Mouse (Mus musculus) left cerebral cortex, postnatal 25 days (tissue): ENCODE results near the gene Dnase2a. TPM values are rescaled to one million over a fixed set of nuclear protein-coding genes. Genes with fewer than 3 reads are reported as not detected.
A peak's percentile ranks its signal among the peaks of the same experiment; 100 is the strongest.

Experiments used
- DNase-seq, 2 experiments: peaks; one replicate each; pipeline ENCODE4 v3.0.0; 2022; ENCODE audit warnings: low spot score in 2 of 2, mixed read lengths in 1 of 2
- intact Hi-C: fragments of 180-260 bp; cut with DNase I; formaldehyde crosslinking; loops from one replicate; pipeline ENCODE4 v1.15.1; 2025
- total RNA-seq, 2 experiments: library from RNA; stranded (reverse); gene quantifications; 2 replicates each; pipeline ENCODE4 v1.2.3; 2021

The Dnase2a gene
- total RNA-seq, 2 experiments from 2014 or later = 3.5 to 4.0 TPM

DNA sequence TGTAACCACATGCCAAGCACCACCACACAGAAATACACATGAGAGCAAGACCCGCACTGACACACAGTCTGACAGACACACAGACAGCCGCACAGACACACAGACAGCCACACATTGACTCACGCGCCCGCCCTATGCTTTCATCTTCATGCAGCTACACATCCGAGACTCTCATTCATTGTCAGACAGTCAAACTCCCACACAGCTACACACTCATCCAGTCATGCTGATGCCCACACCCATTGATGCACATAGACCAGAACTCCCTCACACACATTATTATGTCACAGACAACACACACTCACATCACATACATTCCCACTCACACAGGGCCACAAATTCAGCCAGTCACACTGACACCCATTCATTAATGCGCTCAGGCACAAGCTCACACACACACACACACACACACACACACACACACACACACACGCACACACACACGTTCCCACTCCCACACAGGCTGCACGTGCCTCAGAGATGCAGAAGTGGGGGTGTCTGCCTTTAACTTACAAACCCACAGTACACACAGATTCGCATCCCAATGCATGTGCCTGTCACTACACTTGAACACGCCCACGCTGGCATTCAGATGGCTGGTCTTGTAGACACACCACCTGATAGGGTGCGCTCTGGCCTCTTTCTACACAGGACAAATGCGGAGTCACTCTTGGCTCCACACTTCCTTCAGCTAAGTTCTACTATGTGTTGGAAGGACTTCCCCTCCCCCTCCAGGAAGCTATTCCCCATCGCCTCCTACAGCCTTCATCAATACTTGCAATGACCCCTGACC lies 25.6 kb downstream of the Dnase2a start:
- intact Hi-C loops = no loop called here
- DNase-seq = peak; percentile 42 to 80

DNA sequence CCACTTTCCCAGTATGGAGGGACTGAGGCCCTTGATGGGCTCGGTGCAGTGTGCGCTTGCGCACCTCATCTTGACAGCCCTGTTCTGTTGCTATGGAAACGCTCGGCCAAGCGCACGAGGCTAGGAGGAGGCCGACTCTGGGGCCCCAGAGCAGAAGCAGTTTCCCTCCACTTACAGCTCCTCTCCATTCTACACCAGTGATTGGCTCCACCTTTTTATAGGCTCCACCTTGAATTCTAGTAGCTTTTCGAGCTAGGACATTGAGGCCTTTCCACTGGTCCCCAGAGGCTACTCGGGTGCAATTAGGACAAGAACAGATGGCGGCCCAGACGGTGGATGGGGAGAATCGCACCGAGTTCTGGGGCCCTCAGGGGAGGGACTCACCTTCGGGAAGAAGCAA lies 26.5 kb downstream of the Dnase2a start:
- DNase-seq = peak; percentile 48 to 68
- intact Hi-C loops = no loop called here

DNA sequence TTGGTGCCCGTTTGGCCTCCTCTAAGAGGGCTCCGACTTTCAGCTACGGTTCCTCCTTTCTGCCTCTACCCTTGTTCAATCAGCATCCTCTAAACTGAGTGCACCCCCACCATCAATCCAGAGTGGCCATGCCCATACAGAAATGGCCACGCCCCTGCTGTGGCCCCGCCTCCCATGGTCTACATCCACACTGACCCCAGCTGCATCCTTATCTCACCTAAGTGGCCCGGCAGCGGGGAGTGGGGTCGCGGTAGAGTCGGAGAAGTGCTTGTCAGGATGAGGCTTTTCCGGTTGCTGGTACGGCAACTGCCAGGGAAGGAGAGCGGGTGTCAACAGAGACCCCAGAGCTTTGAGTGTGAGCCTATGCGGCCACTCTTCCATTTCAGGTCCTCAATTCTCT lies 27.1 kb downstream of the Dnase2a start:
- no peak for DNase-seq

DNA sequence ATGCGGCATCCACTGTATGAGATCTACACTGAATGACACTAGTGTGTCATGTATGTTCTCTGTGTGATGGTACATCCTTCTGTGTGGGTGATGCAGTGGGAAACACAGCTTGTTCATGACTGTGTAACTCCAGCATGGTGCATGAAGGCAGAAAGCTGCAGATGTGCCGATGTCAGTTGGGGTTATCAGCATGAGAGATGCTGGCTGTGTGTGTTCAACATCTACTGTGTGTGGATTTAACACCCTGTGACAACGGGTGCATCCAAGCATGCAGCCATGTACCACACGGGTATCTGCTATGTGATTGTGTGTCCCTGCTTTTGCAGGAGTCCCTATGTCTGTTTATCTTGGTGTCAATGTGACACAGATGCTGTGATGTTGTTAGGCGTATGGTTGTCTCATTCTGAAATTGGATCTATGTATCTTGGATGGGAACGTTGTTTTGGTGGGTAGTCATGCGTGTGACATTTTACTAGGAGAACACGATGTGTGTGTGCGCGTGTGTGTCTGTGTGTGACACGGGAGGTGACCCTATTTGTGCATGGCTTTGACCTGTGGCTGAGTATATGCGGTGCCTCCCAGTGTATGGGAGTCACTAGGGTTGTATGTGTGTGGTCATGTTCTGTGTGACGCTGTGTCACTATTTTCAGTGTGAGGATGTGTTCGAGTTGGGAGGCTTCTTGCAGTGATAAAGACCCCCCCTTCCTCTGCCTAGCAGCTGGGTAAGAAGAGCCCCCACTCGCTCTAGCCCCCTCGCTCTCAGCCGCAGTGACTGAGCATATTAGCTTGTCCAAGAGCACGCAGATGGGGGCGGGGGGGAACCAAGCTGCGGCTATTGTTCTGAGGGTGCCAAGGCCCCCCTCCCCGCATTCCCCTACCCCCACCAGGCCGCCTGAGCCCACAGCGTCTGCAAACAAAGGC lies 27.9 kb downstream of the Dnase2a start:
- intact Hi-C loops = no loop called here
- DNase-seq = no peak

More for the DNA sequence above, 27.1 kb downstream of the Dnase2a start:
- intact Hi-C loops = no loop called here

DNA sequence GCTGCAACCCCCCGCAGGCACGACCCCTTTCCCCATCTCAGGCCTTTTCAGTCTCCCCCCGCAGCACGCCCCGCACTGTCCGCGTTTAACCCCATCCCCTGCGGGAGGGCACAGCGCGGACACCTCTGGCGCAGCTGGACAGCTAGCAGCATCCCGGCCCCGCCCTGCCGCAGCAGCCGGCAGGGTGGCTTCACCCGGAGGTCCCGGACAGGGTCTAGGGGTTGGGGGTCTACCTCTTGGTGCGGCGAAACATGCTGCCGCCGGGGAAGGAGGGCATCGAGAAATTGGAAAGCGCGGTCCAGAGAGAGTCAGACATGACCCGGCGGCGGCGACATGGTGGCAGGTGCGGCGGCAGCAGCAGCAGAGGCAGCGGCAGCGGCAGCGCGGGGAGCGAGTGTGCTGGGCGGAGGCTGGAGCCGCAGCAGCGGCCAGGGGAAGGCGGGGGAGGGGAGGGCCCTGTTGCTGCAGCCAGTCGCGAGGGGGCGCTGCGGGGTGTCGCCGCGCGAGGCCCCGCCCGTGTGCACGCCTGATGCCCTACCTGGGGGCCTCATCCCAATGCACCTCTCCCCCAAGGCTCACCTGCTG lies 28.7 kb downstream of the Dnase2a start, which contains the start of gene Mast1:
TSS of gene Mast1 (minus strand) at position 398 of the 585 bp plus-strand sequence.
- peak; percentile 80 to 81 for DNase-seq
- intact Hi-C loops = no loop called here

DNA sequence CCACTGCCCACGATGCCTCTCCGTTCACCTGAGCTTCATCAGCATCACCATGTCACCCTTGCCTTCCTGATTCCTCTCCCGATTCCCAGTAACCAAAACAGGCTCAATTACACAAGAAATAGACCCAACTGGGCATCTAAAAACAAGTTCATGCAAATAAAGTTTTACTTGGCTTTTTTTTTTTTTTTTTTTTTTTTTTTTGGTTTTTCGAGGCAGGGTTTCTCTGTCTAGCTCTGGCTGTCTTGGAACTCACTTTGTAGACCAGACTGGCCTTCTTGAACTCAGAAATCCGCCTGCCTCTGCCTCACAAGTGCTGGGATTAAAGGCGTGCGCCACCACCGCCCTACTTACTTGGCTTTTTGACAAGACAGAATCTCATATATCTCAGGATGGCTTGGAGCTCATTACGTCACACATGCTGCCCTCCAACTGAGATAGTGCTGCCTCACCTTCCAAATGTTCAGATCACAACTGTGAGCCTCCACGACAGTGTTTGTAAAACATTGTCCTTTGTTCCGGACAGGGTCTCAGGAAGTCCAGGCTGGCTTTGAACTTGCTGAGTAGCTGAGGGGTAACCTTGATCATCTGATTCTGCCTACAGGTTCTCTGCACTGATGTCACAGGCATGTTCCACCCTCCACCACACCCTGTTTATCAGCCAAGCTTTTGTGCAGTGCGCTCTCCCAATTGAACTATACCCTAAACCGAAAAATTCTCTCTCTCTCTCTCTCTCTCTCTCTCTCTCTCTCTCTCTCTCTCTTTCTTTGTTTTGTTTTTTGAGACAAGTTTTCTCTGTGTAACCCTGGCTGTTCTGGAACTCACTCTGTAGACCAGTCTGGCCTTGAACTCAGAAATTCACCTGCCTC lies 29.5 kb downstream of the Dnase2a start:
- intact Hi-C loops = no loop called here

DNA sequence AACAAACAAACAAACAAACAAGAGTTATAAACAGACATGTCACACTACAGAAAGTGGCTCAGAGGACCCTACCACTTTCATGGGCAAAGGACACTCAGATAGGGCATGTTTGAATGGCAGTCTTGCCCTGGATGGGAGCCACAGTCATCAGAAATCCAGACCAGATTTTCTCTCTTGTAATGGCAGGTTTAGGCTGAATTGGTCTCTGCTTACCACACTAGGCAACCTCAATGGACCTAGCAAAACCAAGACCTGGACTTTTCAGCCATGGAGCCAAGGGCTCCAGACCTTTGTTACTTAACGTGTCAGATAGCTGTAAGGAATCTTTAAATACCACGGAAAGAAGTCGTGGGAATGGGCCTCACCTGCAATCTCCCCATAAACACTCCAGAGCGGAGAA lies 35.3 kb downstream of the Dnase2a start:
- intact Hi-C loops = no loop called here
- no peak for DNase-seq

More for the DNA sequence above, 29.5 kb downstream of the Dnase2a start:
- no peak for DNase-seq

DNA sequence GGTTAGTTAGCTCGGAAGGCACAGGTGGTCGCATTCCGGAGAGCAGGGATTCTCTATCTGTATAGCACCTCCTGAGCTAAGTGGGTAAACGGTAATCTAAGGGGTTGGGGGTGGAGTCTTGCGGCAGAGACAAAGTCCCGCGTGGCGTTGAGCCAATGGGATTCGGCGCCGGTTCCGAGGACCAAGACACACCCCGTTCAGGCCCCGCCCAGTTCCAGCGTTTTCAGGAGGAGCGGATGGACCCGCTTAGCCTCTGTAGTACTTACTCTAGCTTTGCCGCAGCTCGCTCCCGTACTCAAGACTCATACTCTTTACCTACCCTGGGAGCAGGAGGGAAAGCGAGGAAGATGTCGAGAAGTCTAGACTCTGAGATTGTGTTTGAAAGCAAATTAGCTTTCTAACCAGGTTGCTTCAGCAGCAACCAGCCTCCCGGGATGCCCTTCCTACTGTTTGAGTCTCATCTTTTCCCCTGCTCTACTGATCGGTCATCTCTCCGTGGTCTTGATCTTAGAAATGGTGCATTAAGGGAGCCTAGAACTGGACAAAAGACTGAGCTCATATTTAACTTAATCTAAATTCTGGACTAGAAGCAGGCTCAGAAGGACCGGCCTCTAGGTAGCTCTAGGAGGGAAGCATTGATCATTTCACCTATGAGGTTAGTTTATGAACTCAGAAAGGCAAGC lies 36.3 kb downstream of the Dnase2a start:
- peak; percentile 69 to 87 for DNase-seq
- intact Hi-C loops = no loop called here

DNA sequence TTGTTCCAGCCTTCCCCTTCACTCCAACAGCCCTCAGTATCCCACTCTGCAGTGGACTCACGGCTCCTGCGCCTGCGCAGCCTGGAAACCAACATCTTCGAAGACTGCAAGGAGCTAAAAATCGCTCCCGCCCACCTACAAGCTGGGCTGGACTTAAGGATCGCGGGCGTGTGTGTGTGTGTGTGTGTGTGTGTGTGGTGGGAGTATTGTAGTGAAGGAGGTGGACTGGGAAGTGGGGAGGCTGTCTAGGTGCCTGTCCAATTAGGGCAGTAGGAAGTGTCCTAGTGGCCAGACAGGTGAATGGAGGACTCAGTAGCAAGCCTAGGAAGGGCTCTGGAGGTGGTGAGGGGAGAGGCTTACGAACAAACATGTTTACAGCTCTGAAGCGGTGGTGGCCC lies 36.9 kb downstream of the Dnase2a start:
- DNase-seq = peak; percentile 83 to 94
- intact Hi-C loops = no loop called here

DNA sequence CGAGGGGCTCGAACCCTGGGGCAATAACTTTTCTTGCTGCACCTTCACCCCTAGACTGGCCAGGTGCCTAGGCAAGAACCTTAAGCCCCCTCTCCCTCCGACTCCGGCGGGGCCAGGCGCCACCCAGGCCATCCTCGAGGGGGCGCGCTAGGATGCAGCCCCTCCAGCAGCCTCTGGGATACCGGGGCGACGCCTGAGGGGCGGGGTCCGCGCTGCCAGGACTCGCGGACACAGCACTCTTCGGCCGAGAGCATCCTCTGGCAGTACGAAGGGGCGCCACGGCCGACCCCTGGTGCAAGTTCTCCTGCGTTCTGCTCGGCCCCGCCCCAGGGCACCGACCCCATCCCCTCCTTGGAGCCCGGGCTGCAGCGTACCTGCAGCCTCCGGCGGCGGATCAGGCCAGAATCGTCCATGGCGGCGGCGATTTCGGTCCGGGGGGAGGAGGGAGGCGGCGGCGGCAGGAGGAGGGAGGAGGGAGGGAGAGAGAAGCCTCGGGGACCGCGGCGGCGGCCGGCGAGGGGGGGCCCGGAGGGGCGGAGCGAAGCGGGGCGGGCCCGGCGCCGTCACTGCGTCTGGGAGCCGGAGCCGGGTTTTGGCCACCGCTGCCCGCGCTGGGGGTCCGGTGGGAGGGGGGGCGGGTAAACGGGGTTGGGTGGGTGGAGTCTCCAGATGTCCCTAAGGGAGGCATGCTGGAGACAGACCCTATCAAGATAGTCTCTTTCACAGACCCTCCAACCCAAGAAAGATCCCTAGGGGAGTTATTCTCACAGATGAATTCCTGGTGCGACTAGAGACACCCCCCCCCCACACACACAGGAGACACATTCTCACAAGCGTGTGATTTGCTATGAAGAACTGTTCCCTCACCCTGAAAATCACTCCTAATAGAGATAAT lies 37.5 kb downstream of the Dnase2a start:
- intact Hi-C loops = loop anchor here (2.0 kb wide), 1 partner anchor 19 kb away; no protein-coding TSS in a partner anchor

DNA sequence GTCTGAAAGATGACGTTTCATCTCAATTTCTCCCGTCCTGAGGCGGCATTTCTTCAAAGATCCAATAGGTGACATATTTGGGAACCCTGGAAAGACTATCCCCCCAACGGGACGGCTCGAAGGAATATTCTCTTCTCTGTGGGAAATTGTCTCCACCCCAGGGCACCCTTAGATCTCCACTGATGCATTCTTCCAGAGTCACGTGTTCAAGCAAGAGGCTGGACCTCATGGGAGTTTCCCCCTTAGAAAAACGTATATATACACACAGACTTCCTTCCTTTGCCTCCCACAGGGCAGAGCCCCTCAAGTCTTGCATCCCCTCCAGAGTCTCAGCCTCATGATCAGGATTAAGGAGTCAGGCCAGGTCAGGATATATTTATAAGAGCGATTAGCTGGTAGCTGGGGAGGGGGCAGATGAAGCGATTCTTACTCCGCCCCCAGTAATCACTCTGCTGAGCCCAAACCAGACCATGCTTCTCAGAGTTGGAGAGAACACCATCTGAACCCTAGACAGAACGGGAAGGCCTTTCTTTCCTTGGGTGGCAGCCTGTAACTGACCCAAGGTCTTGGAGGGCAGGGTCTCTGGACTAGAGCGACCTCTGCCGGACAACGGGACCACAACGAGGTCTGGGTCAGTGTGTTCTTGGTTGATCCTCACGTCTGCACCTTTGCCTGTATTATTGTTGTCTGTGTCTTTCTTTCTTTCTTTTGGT lies 38.3 kb downstream of the Dnase2a start, which contains the start of gene Rtbdn:
TSS of gene Rtbdn (plus strand) at position 464 of the 713 bp plus-strand sequence.
- peak in 1 of 2 experiments; percentile 26 for DNase-seq
- intact Hi-C loops = loop anchor here (2.0 kb wide), 1 partner anchor 18 kb away; no protein-coding TSS in a partner anchor

More for the DNA sequence above, 37.5 kb downstream of the Dnase2a start:
- DNase-seq = peak; percentile 40 to 53

DNA sequence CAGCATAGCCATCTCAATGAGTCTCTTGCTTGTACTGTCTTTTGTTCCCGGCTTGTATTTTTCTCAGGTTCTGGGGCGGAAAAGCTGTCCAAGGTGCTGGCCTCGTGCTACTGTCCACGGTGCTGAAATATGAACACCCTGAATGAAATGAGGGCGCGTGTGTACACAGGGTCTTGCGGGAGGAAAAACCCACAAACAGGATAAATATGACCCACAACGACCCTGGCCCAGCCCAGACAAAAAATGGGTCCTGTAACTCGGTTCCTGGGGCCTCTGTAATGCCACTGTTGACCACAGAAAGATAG lies 38.8 kb downstream of the Dnase2a start:
- intact Hi-C loops = loop anchor here (2.0 kb wide), 1 partner anchor 18 kb away; no protein-coding TSS in a partner anchor
- DNase-seq = no peak

DNA sequence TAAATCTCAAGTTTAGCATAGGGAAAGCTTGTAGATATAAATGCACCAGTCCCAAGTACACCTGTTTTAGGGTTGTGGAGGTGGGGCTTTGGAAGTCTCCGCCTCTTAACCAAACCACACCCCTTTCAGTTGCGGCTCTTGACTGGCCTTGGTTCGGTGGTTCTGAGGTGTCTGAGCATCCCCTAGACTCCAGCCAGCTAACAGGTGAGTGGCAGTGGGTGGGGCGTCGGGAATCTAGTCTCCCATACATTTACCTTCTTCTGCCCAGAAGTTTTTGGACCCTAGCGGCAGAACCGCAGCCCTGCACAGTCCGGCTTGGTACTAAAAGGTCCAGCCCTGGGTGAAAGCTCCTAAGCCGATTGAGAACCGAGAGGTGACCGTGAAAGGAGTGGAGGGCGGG lies 41.4 kb downstream of the Dnase2a start:
- no peak for DNase-seq

DNA sequence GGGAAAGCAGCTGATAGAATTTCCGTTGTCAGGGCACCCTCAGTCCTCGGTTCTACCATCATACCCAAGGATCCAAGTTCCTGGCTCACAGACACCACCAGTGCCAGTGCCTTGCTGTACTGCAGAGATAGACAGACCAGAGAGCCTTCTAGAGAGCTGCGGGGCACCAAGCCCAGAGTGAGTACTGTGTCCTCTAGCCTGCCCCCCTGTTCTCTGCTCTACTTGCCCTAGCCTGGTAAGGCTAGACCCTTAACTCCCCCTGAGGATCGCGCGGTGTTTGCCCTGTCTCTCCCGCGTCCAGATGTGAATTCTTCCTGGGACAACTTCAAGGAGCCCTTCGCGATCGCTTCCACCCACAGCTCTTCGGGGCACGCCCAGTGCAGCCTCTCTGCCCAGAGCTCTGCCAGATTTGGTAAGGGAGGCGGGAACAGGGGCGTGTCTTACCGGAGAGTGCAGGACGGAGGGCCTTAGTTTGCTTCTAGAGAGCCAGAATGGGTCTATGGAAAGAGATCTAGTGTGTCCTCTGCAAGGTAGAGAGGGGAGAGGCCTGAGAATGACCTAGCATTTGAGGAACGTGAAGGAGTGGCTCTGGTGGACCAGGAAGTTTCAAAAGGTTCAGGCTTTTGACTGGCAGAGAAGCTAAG lies 44.4 kb downstream of the Dnase2a start:
- intact Hi-C loops = no loop called here
- peak in 1 of 2 experiments; percentile 31 for DNase-seq

More for the DNA sequence above, 41.4 kb downstream of the Dnase2a start:
- intact Hi-C loops = no loop called here

DNA sequence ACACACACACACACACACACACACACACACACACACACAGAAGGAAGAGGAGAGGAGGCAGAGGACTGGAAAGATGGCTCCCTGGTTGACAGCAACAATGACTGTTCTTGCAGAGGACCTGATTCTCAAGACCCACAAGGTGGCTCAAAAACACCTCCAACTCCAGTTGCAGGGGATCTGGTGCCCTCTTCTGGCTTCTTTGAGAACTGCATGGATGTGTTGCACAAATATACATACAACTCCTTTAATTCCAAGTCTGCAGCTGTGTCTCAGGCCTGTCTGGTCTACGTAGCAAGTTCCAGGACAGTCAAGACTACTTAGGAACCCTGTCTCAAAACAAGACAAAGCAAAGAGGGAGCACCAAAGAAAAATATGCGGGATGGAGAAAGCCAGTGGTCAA lies 48.4 kb downstream of the Dnase2a start:
- peak; percentile 73 to 84 for DNase-seq
- intact Hi-C loops = loop anchor here (5.0 kb wide), 1 partner anchor 39 kb away; no protein-coding TSS in a partner anchor

DNA sequence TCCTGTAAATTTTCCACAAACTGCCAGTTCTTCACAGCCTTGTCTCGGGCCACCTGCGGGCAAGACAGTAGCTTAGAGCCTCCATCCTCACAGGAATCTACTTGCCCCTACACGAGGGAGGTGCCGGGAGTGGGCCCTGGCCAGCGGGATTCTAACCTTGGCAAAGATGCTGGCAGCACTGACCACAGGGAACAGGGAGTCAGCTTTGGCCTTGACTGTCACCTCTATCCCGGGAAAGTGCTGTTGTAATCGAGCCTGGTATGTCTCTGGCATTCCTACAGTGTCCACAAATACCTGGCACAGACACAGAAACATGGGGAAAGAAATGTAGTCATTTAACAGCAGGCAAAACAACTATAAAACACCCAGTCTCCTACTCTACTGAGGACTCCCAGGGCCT lies 51.5 kb downstream of the Dnase2a start:
- no peak for DNase-seq
- intact Hi-C loops = loop anchor here (5.0 kb wide), 2 partner anchors 33 to 43 kb away; no protein-coding TSS in a partner anchor
